Mouse (Mus musculus): ENCODE data around the gene Henmt1. TPM values are rescaled to one million over a fixed set of nuclear protein-coding genes. Genes with fewer than 3 reads are reported as not detected.

Henmt1 gene
- polyA plus RNA-seq, 1 experiment from 2014 or later = not detected

DNA sequence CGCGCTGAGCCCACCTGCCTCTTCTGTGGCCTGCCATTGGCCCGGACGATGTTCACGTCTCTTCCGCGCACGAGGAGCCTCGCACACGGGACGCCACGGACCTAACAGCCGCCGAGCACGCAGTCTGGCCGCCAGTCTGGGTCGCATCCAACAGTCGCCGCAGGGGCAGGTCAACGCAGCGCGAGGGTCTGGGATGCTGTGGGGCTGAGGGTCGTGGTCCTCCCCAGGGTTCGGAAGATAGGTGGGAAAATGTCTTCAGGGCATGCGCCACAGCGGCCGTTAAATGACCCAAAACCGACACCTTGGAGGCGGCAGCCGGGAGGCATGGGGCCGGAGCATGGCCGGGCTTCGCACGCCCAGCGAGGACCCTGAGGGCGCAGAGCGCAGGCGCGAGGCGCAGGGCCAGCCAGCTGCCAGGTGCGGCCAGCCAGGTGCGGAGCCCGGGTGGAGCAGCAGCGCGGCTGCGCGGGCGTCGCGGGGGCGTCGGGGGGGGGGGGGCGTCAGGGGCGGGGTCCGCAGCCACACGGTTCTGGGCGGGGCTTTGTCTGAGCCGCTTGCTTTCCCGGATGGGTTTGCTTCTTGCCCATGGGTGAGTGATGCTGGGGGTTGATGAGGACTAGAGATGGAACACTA is 444 bp downstream of the Henmt1 start, which contains the start of gene Gm9857:
Gene Gm9857 (minus strand): TSS at position 445 of the 633 bp plus-strand sequence.
- Histone ChIP-seq H3K4me1 (replicated peaks) (no peaks in the 10 kb centered on the region), H3K4me3 (replicated peaks) (0 out of 2 replicates have a peak within 1 kb of the TSS, but pooled peaks have one; percentile 5), H3K9ac (no peak within 1 kb of the TSS), H3K4me2 (peak within 1 kb of the TSS; percentile 48), H3K27ac (replicated peaks) (no peak within 1 kb of the TSS), H3K9me3 (replicated peaks) (no peaks in the 10 kb centered on the region), H3K36me3 (replicated peaks) (no peaks in the 10 kb centered on the region), H3K27me3 (peaks cover 6% of the 10 kb centered on the region; the same call in 1 of the 2 replicates)
- 56% methylated on average over 50 of the region's 59 CpGs for WGBS (ENCODE audit: insufficient replicate concordance)
- no peak for ATAC-seq (ENCODE audit: insufficient read depth)

DNA sequence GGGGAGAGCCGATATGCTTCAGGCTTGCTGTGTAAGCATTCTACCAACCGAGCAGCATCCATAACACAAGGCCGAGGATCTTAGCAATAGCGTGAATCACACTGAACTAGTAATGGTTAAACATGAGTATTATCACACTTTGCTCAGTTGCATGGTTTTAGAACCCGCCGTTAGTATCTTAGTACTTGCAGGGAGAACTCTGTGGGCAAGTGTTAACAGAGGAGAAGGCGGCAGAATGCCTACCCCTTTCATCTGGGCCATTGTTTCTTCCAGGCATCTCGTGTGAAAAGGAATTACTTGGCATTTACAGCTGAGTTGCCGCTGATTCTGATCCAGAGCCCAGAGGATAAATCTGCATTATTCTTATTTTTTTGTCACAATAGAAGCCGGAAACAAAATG is 1.3 kb downstream of the Henmt1 start:
- WGBS (ENCODE audit: insufficient replicate concordance) = 79% methylated on average over 10 of the region's 10 CpGs

DNA sequence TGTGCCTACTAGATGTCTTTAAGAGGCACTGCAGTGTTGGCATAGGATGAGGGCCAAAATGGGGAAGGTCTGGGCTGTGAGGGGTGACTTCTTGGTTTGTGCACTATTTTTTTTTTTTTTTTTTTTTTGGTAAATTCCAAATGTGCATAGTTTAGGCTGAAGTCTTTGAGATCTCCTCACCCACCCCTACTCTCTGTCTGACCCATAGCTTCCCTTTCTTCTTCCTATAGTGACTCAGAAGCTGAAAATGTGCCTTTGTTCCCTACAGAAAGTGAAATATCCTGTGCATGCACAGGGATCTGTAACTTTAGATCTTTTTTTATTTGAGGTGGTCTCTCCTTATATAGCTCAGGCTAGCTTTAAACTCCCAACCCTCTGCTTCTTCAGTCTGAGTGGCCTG is 18.3 kb downstream of the Henmt1 start:
- no peak overlapping the region for H3K4me2 ChIP-seq
- no peaks in the 10 kb centered on the region for H3K27me3 ChIP-seq
- H3K9me3 ChIP-seq (replicated peaks) = no peaks in the 10 kb centered on the region
- H3K9ac ChIP-seq = no peak overlapping the region
- no peaks in the 10 kb centered on the region for H3K4me1 ChIP-seq (replicated peaks)
- no peak overlapping the region for H3K27ac ChIP-seq (replicated peaks)
- H3K36me3 ChIP-seq (replicated peaks) = no peaks in the 10 kb centered on the region
- no peak for ATAC-seq (ENCODE audit: insufficient read depth)
- H3K4me3 ChIP-seq (replicated peaks) = no peak overlapping the region

More for the DNA sequence above, 1.3 kb downstream of the Henmt1 start:
- Histone ChIP-seq H3K9ac (no peak overlapping the region), H3K4me1 (replicated peaks) (no peaks in the 10 kb centered on the region), H3K9me3 (replicated peaks) (no peaks in the 10 kb centered on the region), H3K4me2 (no peak overlapping the region), H3K36me3 (replicated peaks) (no peaks in the 10 kb centered on the region), H3K27me3 (peaks cover 6% of the 10 kb centered on the region; the same call in 1 of the 2 replicates), H3K27ac (replicated peaks) (no peak overlapping the region), H3K4me3 (replicated peaks) (no peak overlapping the region)
- no peak for ATAC-seq (ENCODE audit: insufficient read depth)

DNA sequence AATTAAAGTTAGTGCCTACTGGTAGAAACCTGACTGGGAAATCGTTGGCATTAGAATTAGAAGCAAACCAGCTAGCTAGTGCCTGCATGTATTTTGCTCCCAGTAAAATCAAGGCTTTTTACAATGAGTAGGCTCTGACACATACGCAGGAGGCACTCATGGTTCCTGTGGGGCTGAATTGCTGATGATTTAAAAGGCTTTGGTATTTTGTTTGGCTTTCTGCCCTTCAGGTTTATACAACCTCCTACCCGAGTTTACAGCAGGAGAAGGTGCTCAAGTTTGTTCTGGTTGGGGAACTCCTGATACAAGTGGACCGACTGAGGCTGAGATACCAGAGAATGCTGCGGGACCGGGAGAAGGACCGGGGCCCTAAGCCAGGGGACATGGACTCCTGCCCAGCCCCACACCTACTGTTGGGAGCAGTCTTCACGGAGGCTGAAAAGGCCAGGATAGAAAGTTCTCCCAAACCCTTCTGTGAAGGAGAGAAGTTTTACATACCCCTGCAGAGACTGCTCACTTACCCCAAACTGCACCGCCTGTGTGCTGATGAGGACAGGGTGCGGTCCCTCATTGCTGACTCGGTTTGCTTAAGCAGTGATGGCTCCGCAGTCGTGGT is 20.1 kb downstream of the Henmt1 start:
- 65% methylated on average over 13 of the region's 13 CpGs for WGBS (ENCODE audit: insufficient replicate concordance)
- ATAC-seq (ENCODE audit: insufficient read depth) = no peak
- Histone ChIP-seq H3K4me1 (replicated peaks) (no peaks in the 10 kb centered on the region), H3K4me3 (replicated peaks) (no peak overlapping the region), H3K27ac (replicated peaks) (no peak overlapping the region), H3K4me2 (no peak overlapping the region), H3K36me3 (replicated peaks) (no peaks in the 10 kb centered on the region), H3K9ac (no peak overlapping the region), H3K27me3 (no peaks in the 10 kb centered on the region), H3K9me3 (replicated peaks) (no peaks in the 10 kb centered on the region)

DNA sequence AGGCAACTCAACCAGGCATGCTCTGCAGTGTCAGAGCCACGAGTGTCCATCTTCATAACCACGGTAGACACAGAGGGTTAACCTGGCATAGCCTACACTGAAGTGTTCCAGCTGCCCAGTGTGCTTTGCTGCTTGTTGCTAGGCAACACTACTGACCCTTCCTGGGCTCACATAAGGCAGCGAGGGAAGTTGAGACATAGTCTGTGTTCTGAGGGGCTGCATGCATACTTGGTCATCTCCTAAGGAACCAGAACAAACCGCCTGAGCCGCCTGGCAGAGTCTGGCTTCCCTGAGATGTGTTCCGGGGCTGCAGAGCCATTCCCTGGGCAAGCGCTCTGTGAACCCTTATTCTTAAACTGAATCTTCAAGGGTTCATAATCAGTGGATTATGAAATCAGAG is 21.6 kb downstream of the Henmt1 start:
- H3K9me3 ChIP-seq (replicated peaks) = no peaks in the 10 kb centered on the region

DNA sequence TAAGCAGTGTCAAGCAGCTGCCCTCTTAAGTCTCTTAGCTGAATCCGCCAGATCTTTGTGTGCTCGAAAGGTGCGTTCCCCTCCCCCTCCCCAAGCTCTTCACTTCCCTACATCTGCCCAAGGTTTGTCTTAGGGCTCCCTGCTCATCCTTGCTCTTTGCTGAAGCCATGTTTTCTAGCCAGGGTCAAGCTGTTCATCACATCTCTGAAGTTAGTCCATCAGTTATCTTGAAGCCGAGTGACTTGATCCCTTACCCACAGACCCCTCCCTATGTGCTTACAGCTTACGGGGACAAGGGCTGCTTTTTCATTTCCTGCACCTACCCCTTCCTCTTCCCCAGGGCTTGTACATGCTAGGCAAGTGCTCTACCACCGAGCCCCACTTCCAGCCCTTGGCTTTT is 22.0 kb downstream of the Henmt1 start:
- H3K27ac ChIP-seq (replicated peaks) = no peak overlapping the region
- H3K9ac ChIP-seq = no peak overlapping the region
- H3K4me2 ChIP-seq = no peak overlapping the region
- H3K4me3 ChIP-seq (replicated peaks) = no peak overlapping the region
- no peaks in the 10 kb centered on the region for H3K9me3 ChIP-seq (replicated peaks)
- no peaks in the 10 kb centered on the region for H3K27me3 ChIP-seq
- no peaks in the 10 kb centered on the region for H3K36me3 ChIP-seq (replicated peaks)
- H3K4me1 ChIP-seq (replicated peaks) = no peaks in the 10 kb centered on the region
- WGBS (ENCODE audit: insufficient replicate concordance) = 24% methylated on average over 6 of the region's 6 CpGs
- no peak for ATAC-seq (ENCODE audit: insufficient read depth)

More for the DNA sequence above, 21.6 kb downstream of the Henmt1 start:
- ATAC-seq (ENCODE audit: insufficient read depth) = no peak
- WGBS (ENCODE audit: insufficient replicate concordance) = 57% methylated on average over 7 of the region's 7 CpGs
- no peak overlapping the region for H3K27ac ChIP-seq (replicated peaks)
- no peaks in the 10 kb centered on the region for H3K27me3 ChIP-seq
- H3K4me2 ChIP-seq = no peak overlapping the region
- H3K36me3 ChIP-seq (replicated peaks) = no peaks in the 10 kb centered on the region
- no peaks in the 10 kb centered on the region for H3K4me1 ChIP-seq (replicated peaks)
- H3K9ac ChIP-seq = no peak overlapping the region
- H3K4me3 ChIP-seq (replicated peaks) = no peak overlapping the region

DNA sequence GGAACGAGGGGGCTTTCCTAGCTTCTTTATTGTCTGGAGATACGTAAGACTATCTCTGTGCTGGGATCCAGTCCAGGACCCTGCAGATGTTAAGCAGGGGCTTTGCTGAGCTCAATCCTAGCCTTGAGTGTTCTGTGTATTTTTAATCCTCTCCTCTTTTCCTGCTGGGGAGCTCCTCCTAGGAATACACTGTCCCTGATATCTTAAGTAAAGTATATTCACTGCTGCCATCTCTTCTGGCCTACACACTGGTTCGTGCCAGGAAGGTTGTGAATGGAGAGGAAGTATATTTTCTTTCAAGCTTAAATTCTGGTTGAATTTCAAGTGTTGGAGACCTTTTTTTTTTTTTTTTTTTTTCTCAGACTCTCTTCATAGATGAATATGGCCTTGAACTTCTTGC is 23.6 kb downstream of the Henmt1 start:
- Histone ChIP-seq H3K9ac (no peak overlapping the region), H3K27me3 (no peaks in the 10 kb centered on the region), H3K36me3 (replicated peaks) (no peaks in the 10 kb centered on the region), H3K27ac (replicated peaks) (no peak overlapping the region), H3K9me3 (replicated peaks) (no peaks in the 10 kb centered on the region), H3K4me1 (replicated peaks) (no peaks in the 10 kb centered on the region; the same call in 1 of the 2 replicates), H3K4me3 (replicated peaks) (no peak overlapping the region), H3K4me2 (no peak overlapping the region)
- no peak for ATAC-seq (ENCODE audit: insufficient read depth)
- 78% methylated on average over 3 of the region's 3 CpGs for WGBS (ENCODE audit: insufficient replicate concordance)

DNA sequence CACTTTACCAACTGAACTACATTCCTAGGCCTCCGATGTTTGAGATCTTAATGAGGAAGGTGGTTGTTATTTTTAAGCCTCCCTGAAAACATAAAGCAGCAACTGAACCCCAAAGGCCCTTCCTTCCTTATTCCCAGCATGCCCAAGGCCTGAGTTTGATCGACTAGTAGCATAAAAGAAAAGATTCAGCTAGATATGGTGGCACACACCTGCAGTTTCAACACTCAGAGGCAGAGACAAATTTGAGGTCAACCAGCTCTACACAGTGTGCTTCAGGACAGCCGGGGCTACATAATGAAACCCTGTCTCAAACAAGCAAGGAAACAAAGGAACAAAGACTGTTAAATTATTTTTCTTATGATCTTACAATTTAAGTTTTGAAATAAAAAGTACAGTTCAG is 24.1 kb downstream of the Henmt1 start:
- Histone ChIP-seq H3K4me1 (replicated peaks) (no peaks in the 10 kb centered on the region; the same call in 1 of the 2 replicates), H3K27ac (replicated peaks) (no peak overlapping the region), H3K4me2 (no peak overlapping the region), H3K36me3 (replicated peaks) (no peaks in the 10 kb centered on the region), H3K9ac (no peak overlapping the region), H3K27me3 (no peaks in the 10 kb centered on the region), H3K4me3 (replicated peaks) (no peak overlapping the region), H3K9me3 (replicated peaks) (no peaks in the 10 kb centered on the region)
- ATAC-seq (ENCODE audit: insufficient read depth) = no peak
- WGBS (ENCODE audit: insufficient replicate concordance) = 45% methylated on average over 3 of the region's 3 CpGs

DNA sequence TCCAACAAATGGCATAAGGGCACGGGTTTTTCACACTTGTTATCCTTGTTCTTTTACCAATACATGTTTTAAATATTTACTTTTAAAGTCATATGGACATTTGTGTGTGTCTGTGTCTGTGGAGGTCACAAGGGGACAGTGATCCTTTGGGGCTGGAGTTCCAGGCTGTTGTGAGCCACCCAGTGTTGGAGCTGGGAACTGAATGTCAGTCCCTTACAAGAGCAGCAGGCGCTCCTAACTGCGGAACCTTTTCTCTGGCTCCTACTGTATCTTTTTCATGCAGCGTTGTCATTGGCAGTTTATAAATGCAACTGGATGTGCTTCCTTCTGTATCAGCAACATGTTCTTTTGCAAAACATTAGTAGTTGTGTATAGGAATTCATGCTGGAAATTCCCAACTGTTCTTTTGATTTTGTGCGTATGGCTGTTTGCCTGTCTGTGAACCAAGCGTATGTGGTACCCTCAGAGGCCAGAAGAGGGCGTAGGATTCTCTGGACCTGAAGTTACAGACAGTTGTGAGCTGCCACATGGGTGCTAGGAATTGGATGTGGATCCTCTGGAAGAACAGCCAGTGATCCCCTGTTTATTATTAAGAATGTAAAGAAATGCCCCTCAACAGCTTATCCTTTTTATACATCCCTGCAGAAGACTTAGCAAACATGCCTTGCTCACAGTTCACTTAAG is 24.8 kb downstream of the Henmt1 start:
- Histone ChIP-seq H3K4me3 (replicated peaks) (no peak overlapping the region), H3K9me3 (replicated peaks) (no peaks in the 10 kb centered on the region), H3K9ac (no peak overlapping the region), H3K4me1 (replicated peaks) (no peaks in the 10 kb centered on the region; the same call in 1 of the 2 replicates), H3K27ac (replicated peaks) (no peak overlapping the region), H3K27me3 (no peaks in the 10 kb centered on the region), H3K4me2 (no peak overlapping the region), H3K36me3 (replicated peaks) (no peaks in the 10 kb centered on the region)
- WGBS (ENCODE audit: insufficient replicate concordance) = 81% methylated on average over 7 of the region's 7 CpGs
- ATAC-seq (ENCODE audit: insufficient read depth) = no peak

DNA sequence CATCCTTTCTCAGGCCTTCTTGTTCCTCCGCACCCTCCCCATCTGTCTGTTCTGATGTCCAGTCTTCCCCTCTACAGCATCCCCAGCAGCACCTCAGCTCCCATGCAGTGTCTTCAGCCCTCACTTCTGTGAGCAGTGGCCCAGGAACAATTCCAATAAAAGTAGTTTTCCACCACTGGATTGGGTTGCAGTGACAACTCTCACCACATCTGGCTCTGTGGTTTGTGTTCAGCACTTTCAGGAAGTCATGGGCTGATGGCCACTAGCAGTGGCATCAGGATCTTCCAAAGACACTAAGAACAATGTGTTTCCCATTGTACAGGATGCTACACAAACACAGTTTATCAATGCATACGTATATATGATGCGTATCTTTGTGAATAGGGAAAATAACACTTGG is 26.4 kb downstream of the Henmt1 start:
- Histone ChIP-seq H3K4me3 (replicated peaks) (no peak overlapping the region), H3K9ac (no peak overlapping the region), H3K27me3 (no peaks in the 10 kb centered on the region), H3K27ac (replicated peaks) (no peak overlapping the region), H3K4me2 (no peak overlapping the region), H3K4me1 (replicated peaks) (no peaks in the 10 kb centered on the region; the same call in 1 of the 2 replicates), H3K36me3 (replicated peaks) (no peaks in the 10 kb centered on the region), H3K9me3 (replicated peaks) (no peaks in the 10 kb centered on the region)
- ATAC-seq (ENCODE audit: insufficient read depth) = no peak
- 50% methylated on average over 3 of the region's 3 CpGs for WGBS (ENCODE audit: insufficient replicate concordance)

DNA sequence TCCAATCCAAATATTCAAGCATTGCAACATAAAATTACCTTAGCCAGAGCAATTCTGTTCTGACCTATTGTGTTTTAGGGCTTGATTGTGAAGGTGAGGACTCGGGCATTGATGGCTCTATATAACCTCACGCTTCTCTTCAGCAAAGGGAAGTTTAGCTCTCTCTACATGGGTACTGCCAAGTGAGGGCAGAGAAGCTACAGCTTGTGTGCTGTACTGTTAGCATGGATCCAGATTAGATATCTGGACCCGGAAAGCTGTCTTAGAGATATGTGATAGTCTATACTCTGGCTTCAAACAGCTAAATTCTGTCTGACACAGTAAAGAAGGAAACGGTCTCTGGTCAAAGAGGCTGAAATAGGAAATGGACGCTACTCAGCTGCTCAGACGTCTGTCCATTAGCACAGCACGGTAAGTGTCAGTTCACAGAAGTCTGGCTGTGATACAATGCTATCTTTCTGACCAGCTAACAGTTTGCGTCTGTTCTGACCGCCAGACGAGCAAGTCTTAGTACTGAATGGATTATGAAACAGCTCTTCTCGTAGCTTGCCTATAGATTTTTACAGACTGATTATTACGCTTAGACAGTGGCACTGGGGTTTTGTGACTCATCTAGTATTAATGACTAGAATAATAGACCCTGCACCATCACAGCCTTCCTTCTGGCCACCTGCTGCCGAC is 34.4 kb downstream of the Henmt1 start:
- Histone ChIP-seq H3K9me3 (replicated peaks) (no peaks in the 10 kb centered on the region), H3K9ac (no peak overlapping the region), H3K27me3 (no peaks in the 10 kb centered on the region), H3K36me3 (replicated peaks) (peaks cover 7% of the 10 kb centered on the region; the same call in 1 of the 2 replicates), H3K4me2 (peak overlapping the region; percentile 3; the same call in 1 of the 2 replicates), H3K27ac (replicated peaks) (no peak overlapping the region), H3K4me1 (replicated peaks) (peaks cover 3% of the 10 kb centered on the region; the same call in 1 of the 2 replicates), H3K4me3 (replicated peaks) (no peak overlapping the region)
- 33% methylated on average over 13 of the region's 13 CpGs for WGBS (ENCODE audit: insufficient replicate concordance)
- ATAC-seq (ENCODE audit: insufficient read depth) = peak; percentile 61

Data from liver, embryonic 15.5 days (tissue).